Mouse (Mus musculus): ENCODE data around the gene Ankrd31.
"Not testable (repeated sequence)": the region's sequence is repeated elsewhere in the genome, so short reads cannot be mapped to it uniquely, and the experiment has no call there.

The Ankrd31 gene

DNA sequence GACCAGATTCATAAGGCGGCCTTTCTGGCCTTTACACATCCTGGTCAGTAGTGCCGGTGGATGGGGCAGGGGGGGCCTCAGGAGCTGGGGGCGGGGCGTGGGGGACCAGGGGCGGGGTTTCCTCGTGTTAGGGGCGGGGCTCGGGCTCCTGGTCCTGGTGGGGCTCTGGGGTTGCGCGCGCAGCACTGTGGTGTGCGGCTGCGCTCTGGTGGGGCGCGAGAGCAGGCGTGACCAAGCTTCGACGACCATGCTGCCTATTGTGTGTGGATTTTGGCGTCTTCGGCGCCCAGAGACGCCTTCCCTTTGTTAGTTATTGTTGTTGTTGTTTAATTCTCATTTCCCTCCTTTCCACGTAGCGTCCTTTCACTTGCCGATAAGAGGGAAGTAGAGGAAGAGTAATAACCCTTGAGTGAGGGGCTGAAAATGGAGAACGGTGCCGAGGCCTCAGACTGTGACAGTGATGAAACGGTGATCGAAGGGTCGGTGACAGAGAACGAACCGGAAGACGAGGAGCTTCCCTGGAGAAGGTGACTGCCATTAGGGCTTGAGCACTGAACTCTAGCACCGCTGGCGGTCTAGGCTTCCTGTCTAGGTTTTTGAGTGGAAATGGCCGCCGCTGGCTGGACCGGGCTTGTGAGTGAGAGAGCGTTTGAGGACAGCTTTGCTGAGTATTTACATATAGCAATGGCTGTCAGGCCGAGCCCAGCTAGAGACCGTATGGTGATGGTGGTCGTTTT, at the start of gene Ankrd31:
Gene Ankrd31, plus strand, starts transcription at position 164 of the 737 bp plus-strand sequence.
- no peak for DNase-seq (ENCODE audit: low spot score)

DNA sequence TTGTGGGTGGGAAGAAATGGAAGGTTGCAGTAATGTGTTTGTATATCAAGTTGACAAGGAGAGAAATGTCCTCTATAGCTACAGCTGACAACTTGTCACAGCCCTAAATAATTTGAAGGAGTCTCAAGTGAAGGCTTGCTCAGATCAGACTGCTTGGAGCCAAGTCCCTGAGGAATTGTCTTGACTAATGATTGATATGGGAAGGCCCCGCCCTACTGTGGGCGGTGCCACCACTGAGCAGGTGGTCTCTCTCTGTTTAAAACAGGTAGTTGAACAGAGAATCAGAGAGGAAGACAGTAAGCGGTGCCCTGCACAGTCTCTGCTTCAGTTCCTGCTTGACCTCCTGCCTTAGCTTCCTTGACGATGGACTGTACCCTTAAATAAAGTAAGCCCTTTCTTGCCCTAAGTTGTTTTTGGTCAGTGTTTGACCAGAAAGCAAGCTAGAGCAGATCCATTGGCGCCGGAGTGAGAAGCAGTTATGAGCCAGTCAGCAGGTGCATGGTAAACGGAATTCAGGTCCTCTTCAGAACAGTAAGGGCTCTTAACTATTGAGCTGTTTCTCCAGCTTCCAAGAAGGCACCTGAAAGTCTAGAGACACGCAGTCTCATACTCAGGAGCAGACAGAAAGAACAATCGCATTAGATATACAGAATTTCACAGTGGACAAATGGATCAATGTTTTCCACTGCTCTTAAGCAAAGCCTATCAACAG, 45.3 kb upstream of the Ankrd31 start:
- no peak for DNase-seq (ENCODE audit: low spot score)

DNA sequence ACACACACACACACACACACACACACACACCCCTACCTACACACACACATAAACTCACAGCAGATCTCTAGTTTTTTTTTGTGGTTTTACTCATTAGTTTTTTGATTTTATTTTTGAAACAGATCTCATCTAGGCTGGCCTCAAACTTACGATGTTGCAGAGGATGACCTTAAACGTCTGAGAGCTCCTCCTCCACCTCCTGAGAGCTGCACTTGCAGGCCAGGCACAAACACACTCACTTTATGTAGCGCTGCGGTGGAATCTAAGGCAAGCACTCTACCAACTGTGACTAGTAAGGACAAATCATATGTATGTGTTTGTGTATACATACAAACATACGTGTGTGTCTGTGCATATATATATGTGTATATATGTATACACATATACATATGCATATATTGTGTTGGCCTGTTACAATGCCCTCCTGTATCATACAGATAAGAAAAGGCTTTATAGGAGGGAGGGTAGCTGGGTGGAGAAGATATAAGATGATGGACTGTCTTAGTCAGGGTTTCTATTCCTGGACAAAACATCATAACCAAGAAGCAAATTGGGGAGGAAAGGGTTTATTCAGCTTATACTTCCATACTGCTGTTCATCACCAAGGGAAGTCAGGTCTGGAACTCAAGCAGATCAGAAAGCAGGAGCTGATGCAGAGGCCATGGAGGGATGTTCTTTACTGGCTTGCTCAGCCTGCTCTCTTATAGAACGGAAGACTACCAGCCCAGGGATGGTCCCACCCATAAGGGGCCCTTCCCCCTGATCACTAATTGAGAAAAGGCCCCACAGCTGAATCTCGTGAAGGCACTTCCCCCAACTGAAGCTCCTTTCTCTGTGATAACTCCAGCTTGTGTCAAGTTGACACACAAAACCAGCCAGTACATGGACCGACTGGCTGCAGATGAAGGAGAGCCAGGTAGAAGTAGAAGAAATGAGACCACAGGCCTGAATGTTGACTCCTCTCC, 38.5 kb upstream of the Ankrd31 start:
- no peak for DNase-seq (ENCODE audit: low spot score)

DNA sequence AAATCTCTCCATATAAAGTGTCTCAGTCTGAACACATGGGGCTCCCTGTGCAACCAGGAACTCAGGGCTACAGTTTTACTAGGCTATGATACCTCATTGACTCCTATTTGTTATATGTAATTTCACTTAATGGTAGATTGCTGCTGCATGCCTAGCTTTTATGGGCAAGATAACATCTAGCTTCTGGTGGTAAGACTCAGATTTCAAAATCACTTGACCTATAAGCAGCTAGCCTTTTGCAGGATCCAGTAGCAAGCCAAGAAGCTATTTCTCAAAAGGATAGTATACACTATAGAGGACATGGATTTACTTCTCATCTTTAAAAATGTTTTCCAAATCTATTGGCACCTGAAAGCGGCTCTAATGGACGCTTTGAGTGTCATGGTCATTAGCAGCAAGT, 31.8 kb upstream of the Ankrd31 start:
- DNase-seq (ENCODE audit: low spot score) = no peak

DNA sequence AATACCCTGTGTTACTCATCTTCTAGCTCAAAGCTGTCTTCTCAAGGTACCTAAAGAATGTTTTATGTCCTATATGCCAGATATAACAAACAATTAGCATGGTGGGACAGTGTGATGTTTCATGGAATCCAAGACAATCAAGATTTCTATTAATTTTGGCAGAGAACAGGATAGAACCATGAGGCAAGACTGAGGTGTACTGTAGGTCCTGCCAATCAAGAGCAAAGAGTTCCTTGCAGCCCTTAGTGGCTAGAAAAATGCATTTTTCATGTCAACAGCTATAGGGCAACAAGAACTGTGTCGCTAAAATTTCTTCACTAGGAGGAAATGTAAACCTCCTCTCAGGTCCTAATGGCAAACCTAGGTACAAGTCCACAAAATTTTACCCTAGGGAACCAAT, 30.3 kb upstream of the Ankrd31 start:
- DNase-seq (ENCODE audit: low spot score) = no peak

DNA sequence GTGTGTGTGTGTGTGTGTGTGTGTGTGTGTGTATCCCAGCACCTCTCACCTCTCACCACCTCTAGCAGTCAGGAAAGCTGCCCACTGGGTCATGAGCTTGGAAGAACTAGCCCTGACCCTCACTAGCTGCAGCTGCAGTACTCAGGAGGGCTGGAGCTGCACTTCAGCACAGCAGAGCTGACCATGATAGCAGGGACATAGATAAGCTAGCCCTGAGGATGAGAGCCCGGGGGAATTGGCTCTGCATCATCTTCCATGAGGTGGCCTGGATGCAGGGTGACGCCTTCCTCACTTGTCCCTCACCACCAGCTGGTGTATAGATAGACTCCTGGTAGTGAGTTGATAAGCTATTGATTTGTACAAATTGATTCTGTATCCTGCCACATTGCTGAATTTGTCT, 28.1 kb upstream of the Ankrd31 start:
- no peak for DNase-seq (ENCODE audit: low spot score)

DNA sequence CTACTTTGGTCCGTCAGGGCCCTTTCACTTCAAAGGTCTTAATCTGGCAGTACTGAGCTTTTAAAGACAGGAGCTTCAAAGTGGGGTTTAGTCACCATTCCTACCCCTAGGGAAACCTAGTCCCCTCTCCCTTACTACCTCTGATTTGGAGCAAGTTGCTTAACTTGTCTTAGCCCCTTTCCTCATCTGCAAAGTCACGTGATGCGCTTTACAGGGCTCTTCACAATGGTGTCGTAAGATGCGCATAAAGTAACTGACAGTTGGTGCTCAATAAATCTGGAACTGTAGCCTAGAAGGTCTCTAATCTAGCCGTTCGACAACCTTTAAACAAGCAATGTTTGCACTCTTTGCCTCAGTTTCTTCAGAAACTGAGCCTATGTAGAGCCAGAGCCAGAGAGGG, 19.8 kb upstream of the Ankrd31 start:
- DNase-seq (ENCODE audit: low spot score) = no peak

DNA sequence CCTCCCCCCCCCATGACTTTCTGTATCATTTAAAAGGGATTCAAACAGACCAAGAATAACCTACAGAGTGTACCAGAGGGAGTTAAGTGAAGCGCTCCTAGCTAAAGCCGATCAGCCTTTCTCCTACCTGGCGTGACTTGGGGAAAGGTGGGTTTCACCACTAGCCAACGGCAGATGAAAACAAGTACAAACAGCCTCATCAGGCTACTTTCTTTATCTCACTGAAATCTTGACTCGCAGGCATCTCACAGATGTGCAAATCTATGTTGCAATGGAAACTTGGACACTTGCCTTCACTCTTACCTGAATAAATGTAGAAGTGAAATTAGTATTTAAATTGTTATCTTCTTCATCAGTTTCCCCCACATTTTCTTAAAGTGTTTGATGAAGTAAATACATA, 18.9 kb upstream of the Ankrd31 start:
- DNase-seq (ENCODE audit: low spot score) = no peak

DNA sequence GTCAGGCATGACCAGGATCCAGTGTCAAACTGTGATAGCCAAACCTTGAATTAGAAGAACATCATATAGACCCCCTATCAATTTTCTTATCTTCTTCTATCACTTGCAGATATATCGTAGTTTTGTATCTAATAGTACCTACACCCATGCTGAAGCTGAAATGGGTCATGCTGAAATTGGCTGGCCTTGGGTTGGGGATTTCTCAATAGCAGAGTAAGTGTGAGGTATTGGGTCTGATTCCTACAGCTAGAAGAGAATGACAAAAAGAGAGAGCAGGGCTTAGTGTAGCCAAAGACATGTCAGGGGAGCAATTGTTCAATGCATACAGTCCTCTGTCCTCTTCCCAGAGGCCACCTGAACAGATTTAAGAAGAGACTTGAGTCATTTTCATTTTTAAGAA, 18.0 kb upstream of the Ankrd31 start:
- no peak for DNase-seq (ENCODE audit: low spot score)

DNA sequence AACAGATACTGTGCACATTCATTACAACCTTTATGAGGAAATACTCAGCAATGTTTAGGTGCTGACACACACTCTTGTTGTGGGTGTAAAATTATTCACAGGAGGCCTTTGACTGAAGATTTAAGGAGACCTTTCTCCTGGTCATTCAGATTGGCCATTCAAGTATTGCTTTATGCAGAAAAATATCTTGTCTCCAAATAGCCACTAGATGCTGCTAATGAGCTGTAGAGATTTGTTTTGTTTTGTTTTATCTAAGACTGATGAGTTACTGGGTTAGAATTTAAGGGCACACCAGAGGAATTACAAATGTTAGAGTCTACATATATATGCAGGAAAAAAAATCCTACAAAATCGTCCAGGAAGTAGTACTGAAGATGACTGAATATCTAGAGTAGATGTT, 12.9 kb upstream of the Ankrd31 start:
- DNase-seq (ENCODE audit: low spot score) = no peak

DNA sequence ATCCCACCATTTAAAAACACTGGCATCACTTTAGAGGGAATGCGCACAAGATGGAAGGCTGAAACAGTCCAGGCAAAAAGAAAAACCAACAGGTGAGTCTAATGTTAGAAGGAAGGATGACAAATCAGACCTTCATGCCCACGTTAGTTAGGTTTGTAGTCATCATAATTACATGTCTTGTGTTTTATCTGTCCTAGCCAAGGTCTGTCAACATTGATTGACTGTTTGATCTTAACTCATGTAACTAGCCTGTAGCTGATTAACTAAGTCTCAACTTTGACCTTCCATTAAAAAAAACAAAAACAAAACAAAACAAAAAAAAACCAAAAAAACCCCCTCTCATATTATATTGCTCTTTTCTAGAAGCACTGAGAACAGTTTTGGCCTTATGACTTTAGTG, 7.9 kb upstream of the Ankrd31 start:
- no peak for DNase-seq (ENCODE audit: low spot score)

DNA sequence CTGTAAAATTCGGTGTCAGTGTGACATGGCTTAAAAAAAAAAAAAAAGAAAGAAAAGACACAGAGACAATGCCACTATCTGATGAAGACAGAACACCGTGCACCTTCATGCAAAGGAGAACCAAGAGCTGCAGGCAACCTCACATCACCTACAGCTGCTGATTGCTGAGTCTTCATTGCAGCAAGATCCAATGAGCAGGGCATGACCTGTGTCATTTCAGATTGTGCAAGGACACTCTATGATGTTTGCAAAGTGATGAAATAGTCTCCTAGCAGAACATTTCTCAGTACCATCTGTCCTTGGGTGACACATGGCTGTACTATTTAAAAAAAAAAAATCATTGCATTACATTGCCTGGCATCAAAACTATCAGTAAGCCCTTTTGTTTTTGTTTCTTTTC, 5.2 kb upstream of the Ankrd31 start:
- DNase-seq (ENCODE audit: low spot score) = no peak

DNA sequence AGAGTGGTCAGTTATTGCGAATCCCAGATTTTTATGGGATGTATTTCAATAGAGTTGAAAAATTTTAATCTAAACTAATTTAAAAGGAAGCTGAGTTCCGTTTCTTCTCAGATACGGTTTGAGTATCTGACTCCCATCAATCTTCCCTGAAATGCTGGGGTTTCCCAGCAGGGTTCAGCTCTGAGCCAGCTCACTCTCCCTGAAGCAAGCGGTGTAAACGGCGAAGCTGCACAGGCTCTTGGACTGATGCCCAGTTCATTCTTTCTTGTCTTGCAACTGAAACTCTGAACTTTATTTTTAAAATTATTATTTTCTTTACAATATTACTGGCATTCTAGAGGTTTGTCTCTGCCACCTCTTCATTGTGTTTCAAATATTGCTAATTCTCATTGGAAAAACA, 2.0 kb upstream of the Ankrd31 start:
- DNase-seq (ENCODE audit: low spot score) = no peak

DNA sequence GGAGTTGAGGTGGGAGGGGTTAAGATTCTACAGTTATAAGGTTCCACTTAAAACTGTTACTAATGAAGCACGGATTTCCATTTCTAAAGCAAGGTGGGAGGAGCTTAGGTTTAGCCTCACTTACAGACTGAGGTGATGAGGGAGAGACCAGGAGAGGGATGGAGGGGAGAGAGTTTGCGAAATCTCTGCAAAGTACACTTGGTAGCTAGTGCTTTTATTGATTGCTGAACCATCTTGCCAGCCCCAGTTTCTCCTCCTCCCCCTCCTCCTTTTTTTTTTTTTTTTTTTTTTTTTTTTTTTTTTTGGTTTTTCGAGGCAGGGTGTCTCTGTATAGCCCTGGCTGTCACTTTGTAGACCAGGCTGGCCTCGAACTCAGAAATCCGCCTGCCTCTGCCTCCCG, 1.8 kb downstream of the Ankrd31 start:
- DNase-seq (ENCODE audit: low spot score) = no peak

DNA sequence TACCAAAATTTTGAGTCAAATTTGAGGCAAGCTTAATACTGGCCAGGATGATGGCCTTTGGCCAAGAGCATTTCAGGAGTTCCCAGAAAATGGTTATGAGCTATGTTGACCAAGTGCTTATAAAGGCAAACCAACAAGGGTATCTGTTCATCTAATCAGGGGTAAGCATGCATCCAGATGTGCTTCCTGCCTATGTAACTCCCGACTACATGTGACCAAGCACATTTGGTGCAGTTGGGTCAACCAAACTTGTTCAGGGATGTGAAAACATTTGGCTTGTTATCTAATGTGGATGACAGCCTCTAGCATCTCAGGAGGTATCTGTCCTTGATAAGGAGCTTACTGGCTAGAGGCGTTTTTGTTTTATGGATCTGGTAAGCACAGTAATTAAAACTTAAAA, 12.8 kb downstream of the Ankrd31 start:
- DNase-seq (ENCODE audit: low spot score) = no peak

DNA sequence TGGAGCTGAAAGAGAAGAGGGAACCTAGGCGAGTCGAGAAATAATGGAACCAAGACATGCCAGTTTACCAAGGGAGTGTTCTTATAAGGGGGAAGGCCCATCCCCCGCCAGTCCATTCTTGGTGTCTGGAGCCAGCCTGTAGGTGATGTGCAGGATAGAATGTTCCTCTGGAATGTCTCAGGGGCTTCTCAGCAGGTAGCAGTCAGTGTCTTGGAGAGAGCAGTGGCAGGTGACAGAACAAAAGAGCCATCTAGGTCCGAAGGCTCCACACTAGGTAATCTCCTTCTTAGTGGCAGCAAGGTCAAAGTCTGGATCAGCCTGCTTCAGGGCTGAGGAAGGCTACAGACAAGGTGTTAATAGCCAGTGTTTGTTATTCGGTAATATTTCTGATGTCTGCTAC, 38.0 kb downstream of the Ankrd31 start:
- not testable (repeated sequence) for DNase-seq (ENCODE audit: low spot score)

DNA sequence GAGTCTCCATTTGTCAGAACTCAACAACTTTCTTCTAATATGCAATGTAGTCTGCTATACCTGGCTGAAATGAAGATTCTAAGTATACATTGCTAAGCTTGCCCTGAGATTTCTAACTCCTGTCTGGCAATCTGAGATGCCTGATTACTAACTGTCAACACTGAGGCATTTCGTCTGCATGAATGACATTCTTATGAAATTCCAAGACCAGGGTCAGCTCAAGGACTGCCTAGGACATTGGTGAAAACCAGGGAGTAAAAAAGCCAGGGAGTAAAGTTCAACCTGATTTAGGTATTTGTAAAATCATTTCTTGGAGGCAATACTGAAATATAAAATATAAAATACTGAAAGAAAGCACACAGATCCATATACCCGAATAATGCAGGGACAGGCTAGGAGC, 45.4 kb downstream of the Ankrd31 start:
- no peak for DNase-seq (ENCODE audit: low spot score)

DNA sequence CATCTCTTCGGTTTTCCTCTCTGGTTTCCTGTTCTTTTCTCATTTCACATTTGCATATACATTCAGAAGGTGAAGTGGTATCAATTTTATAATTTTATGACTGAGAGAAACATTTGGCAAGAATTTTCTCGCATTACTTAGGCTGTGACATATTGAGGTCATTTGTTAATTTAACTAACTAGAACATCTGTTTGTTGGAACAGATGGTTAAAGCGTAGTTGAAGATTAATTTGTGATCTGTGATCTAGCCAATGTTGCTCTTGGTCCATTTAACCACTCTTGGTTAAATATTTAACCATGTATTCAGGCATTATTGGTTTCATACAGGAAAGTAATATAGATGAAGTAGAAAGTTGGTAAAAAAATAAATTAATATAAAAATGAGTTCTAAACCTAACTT, 47.2 kb downstream of the Ankrd31 start:
- DNase-seq (ENCODE audit: low spot score) = no peak

DNA sequence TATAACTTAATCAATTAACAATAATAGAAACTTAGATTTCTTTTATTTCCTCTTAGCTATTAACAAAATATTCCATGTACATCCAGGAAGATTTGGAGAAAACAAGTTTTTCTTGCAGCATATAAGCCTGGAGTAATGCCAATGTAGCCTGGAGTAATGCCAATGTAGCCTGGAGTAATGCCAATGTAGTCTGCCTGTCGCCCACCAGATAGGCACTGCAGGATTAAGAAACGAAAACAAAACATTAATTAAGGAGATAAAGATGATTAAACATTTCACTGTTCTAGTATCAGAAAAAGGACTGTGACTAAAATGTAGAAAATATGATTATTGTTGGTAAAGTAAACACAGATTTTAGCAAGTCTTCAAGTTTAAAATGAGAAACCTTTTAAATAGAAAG, 49.4 kb downstream of the Ankrd31 start:
- DNase-seq (ENCODE audit: low spot score) = no peak

DNA sequence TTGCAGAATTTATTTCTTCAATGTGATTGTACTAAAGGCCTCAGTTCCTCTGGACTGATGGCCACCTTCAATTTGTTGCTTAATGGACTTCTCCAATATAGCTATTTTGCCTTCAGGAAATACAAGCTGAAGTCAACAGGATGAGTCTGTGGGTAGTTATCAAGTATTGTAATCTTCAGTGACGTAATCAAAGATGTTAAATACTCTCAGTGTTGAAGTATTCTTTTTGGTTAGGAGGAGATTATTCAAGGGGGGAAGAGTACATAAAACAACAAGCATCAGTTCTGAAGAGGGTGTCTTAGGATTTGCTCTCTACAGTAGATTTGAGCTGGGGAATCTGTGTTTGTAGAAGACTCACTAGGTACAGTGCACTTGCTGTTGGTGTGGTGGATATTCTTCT, 101.7 kb downstream of the Ankrd31 start:
- no peak for DNase-seq (ENCODE audit: low spot score)

DNA sequence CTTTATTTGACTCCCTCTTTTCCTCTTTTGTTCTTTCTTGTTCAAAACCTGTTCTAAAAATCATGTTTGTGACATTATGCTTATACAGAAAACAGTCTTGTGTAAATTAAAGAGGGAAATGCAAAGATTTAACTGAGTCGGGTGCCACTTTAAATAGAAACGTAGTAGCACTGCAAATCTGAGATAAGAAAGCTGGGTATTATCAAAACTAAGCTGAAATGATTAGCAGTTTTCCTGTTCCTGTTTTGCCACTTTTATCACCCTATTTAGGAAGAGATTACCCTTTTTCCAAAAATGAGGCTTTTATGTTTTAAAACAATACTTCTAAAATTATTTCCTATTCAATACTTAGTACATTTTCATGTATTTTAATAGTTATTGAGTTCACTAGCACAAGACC, 104.1 kb downstream of the Ankrd31 start:
- no peak for DNase-seq (ENCODE audit: low spot score)

DNA sequence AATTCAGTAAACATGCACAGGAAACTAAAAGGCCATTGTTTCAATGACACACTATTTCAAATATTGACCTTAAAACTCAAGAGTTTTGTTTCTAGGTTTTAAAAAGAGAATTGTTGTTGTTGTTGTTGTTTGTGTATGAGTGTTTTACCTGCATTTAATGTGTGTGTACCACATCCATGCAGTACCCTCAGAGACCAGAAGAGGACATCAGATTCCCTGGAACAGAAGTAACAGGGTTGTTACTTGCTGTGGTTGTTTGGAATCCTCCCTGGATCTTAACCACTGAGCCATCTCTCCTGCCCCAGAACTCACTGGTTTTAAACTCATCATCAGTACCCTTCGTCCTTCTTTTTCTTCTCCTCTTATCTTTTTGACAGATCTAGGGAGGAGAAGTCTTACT, 105.2 kb downstream of the Ankrd31 start:
- no peak for DNase-seq (ENCODE audit: low spot score)

DNA sequence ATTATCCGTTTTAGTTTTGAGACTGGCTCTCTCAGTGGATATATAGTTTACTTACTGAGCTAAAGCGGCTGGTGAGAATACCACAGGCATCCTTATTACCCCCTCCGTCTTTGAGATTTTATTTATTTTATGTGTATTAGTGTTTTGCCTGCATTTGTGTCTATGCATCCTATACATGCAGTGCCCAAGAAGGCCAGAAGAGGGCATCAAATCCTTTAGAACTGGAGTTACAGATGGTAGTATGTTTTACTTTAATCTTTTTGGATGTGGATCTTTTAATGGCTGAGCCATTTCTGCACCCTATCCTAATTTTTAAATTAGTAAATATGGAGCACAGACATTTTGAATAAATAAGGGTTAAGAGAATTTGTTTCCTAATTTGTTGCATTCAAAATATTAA, 107.1 kb downstream of the Ankrd31 start:
- DNase-seq (ENCODE audit: low spot score) = peak; percentile 69

Measured in urinary bladder, postnatal 25 days (tissue).